Mouse (Mus musculus): ENCODE results near the gene Ace2. TPM values are rescaled to one million over a fixed set of nuclear protein-coding genes. Genes with fewer than 3 reads are reported as not detected.
A peak's percentile ranks its signal among the peaks of the same experiment; 100 is the strongest.

The Ace2 gene
- polyA plus RNA-seq, 1 experiment = 74.9 TPM

DNA sequence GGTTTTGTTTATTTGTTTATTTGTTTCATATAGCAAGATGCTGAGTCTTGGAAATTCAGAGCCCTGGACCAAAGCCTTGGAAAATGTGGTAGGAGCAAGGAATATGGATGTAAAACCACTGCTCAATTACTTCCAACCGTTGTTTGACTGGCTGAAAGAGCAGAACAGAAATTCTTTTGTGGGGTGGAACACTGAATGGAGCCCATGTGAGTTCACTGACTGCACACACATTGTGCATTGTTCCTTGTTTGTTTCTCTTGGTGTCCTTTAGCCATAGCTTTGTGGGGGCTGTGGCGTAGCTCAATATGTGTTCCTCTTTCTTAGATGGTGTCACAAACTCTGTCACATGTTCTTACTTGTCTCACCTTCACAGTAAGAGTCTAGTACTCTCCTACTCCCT is 36.6 kb downstream of the Ace2 start:
- DNase-seq (ENCODE audit: low read depth, low spot score) = no peak
- 72% methylated on average over 2 of the region's 2 CpGs for WGBS

DNA sequence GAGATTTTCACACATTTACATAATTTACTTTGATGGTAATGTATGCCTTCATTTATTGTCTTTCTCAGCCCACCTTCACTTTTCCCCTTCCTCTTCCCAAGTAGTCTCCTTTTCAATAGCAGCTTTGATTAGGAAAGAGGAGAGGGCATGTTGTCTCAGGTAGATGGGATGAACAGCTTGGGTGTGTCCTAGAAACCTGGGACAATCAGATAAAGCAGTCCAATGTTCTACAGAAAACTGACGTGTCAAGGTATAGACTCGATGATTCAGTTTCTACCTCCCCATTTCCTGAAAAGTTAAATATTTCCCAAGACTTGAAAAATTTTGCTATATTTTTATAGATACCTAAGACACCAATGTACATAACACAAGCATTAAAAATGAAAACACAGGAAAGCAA is 39.7 kb downstream of the Ace2 start:
- no peak for DNase-seq (ENCODE audit: low read depth, low spot score)
- WGBS = 53% methylated on average over 2 of the region's 2 CpGs

DNA sequence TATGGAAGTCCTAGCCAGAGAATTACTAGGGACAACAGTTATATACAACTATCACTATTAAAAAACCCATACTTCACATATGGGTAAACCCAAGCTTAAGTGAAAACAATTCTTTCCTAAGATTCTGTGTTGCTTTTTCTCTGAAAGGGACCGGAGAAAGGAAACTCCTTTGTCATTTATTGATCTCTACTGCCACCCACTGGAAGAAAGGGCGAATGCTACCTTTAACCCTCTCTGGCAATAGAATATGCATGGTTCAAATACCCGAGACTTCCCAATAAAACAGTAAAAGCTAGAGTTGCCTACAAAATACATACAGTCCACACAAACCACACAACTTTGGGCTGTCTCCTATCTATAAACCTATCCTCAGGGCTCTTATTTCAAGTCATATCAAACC is 40.6 kb downstream of the Ace2 start:
- WGBS = 10% methylated on average over 3 of the region's 3 CpGs
- peak; percentile 35 for DNase-seq (ENCODE audit: low read depth, low spot score)

DNA sequence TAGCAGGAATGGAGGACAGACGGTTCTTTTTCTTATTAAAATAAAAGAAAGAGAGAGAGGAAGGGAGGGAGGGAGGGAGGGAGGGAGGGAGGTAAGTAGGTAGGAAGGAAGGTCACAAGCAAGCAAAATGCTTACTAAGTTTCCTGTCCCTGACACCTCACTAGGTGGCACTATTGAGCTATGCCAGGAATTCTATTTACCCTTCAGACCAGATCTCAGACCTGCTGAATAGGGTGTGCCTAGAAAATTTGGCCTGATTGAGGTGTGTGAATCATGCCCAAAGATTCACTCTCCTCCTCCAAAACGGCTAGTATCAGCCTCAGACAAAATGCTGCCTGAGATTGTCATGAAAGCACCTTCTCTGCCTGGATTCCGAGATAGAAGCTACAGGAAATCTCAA is 44.7 kb downstream of the Ace2 start:
- 28% methylated on average over 3 of the region's 3 CpGs for WGBS
- peak; percentile 25 for DNase-seq (ENCODE audit: low read depth, low spot score)

DNA sequence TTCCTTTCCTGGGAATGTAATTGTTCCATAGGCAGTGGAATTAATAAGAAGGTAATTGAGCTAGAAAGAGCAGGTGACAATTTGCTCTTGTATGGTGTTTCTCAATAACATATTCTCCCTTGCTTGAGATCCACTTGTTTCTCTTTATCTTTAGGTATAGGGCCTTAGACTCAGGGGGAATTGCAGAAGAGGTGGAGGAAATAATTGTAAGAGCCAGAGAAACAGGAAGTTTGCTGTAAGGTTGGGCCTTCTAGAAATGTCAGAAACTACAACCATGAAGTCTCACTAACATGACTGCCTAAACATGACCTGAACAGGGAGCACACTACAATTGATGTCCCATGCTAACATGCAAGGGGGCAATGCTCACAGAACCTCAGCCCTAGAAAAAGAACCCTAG is 50.7 kb downstream of the Ace2 start:
- DNase-seq (ENCODE audit: low read depth, low spot score) = no peak

DNA sequence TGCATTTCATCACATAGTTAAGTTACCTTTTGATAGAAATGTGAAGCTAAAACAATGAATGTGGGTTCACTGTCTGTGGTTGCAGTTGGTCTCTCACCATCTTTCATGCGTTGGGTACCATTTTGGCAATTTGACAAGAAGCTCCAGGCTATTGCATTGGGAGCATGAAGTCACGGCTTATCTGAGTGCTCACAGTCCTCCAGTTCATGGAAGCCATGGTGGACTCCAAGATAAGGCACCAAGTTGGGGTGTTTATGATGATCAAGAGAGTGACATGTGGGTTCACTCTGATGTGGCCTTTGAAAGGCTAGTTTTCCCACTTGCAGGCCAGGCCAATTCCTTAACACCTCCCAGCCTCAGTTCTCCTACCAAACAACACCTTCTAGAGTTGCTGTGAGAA is 58.5 kb downstream of the Ace2 start:
- 86% methylated on average over 2 of the region's 2 CpGs for WGBS
- DNase-seq (ENCODE audit: low read depth, low spot score) = no peak

DNA sequence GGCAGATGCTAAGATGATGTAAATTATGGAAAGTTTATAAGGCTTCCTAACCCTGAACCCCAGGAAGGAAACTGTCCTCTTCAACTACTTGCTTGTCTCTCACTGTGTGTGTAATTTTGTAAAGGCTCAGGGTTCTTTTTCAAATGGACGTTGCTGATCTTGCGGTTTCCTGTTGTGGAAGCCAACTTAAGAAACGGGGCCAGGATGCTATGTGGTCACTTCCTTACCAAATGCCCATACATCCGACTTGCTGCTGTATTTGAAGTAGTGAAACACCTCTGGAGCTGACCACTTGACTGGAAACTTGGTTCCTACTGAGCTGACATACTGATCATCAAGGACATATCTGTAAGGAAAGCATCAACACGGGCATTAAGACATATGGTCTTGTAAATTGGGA is 61.4 kb downstream of the Ace2 start:
- 70% methylated on average over 5 of the region's 5 CpGs for WGBS
- no peak for DNase-seq (ENCODE audit: low read depth, low spot score)

DNA sequence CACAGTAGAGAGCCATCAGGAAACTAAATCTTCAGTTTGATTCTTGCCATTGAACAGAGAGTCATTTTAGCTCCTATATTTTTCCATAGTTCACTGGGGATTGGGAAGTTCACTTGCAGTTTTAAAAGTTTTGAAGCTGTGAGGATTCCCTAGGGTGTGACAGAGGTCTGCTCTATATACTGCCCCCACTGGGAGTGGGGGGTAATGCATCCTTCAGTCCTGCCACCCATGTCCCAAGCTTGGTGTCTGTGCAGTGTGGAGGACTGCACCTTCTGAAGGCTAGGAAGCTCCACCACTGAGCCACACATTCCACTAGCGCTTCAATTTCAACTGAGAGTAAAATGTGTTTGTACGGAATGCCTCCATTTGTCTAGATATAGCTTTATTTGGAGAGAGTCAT is 82.9 kb downstream of the Ace2 start:
- no peak for DNase-seq (ENCODE audit: low read depth, low spot score)
- 81% methylated on average over 2 of the region's 2 CpGs for WGBS

DNA sequence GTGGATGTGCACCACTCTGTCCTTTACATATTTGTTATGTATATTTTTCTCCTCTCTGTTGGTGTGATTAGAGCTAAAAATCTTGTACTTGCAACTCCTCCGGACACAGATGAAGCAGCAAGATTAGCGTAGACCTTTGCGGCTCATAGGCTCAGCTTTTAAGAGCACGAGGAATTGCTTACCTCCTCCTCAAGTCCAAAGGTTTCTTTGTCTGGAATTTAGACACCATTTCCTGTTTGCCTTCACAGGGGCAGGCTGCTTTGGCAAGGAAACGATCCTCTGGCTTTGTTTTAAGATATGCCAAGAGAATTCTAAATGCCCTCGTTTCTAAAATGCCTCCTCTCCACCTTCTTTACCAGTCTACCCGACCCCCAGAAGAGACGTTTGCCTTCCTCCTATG is 94.2 kb downstream of the Ace2 start:
- DNase-seq (ENCODE audit: low read depth, low spot score) = peak; percentile 39
- WGBS = 39% methylated on average over 8 of the region's 8 CpGs

Other genes with a start within 250 kb of the Ace2 start
- gene Ap1s2, start 230.3 kb upstream of the Ace2 start, polyA plus RNA-seq (2012; rRNA removed) = 1.6 and 2.2 TPM in 2 replicates
- gene Zrsr2, start 180.7 kb upstream of the Ace2 start, polyA plus RNA-seq (2012; rRNA removed) = 6.3 and 6.4 TPM in 2 replicates
- 0.90 and 1.2 TPM in 2 replicates for gene Car5b, start 111.3 kb upstream of the Ace2 start, polyA plus RNA-seq (2012; rRNA removed)
- 6.4 and 8.0 TPM in 2 replicates for gene Siah1b, start 62.8 kb upstream of the Ace2 start, polyA plus RNA-seq (2012; rRNA removed)
- not detected in 2 replicates for gene Cltrn, start 50.5 kb upstream of the Ace2 start, polyA plus RNA-seq (2012; rRNA removed)
- 0.47 and 0.51 TPM in 2 replicates for gene Bmx, start 118.9 kb downstream of the Ace2 start, polyA plus RNA-seq (2012; rRNA removed)
- gene Pir, start 130.0 kb downstream of the Ace2 start, polyA plus RNA-seq (2012; rRNA removed) = 1.4 and 1.5 TPM in 2 replicates
- gene Vegfd, start 234.0 kb downstream of the Ace2 start, polyA plus RNA-seq (2012; rRNA removed) = 1.7 TPM in 2 replicates